Mouse (Mus musculus): ENCODE data around the gene Thrb. TPM values are rescaled to one million over a fixed set of nuclear protein-coding genes. Genes with fewer than 3 reads are reported as not detected.

Thrb gene
- total RNA-seq (2023): under 1 TPM; 0.18 to 0.77 TPM

DNA sequence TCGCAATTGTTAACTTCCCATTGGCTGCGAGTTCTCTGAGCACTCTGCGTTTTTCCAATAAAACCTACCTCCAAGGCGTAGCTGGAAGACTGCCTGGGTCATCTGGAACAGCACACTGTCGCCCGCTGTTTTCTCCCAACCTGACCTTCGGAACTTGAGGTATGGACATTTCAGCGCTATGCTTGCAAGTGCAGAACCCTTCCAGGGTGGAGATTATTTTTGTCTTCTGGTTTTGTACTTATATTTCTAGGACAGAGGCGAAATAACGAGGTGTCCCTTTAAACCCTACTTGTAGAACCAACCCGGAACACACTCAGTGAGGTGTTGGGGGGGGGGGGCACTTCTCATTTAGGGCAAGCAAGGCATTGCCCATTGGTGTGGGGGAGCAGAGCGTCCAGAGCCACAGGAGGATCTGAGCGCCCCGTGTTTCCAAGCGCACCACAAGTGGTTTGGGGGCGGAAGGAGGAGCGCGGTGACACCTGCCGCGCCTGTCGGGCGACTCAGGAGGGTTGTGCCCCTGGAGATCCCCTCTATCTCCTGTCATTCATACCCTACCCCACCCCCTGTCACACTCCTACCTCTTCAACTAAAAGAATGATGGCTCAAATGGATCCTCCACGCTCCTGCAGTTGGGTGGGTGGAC, at the start of gene Thrb:
Gene Thrb, plus strand, starts transcription at position 576 of the 643 bp plus-strand sequence.

Data from neutrophil, adult 83 days (primary cell).